Mouse (Mus musculus) testis, adult 2 months (tissue): ENCODE data around the gene Lmntd1. TPM values are rescaled to one million over a fixed set of nuclear protein-coding genes. Genes with fewer than 3 reads are reported as not detected.

Experiments used
- H3K27ac ChIP-seq: fragments of 200-500 bp; 2 replicates; pipeline ENCODE4 v1.5.1; 2012; ENCODE audit warnings: low read depth, low read length; ENCODE audit not compliant: control insufficient read depth, insufficient read depth
- H3K27me3 ChIP-seq: fragments of 200-500 bp; 2 replicates; pipeline ENCODE4 v1.6.1; 2012; ENCODE audit warnings: mild to moderate bottlenecking, low read length, moderate library complexity; ENCODE audit not compliant: control insufficient read depth, insufficient read depth
- H3K36me3 ChIP-seq: fragments of 200-500 bp; 2 replicates; pipeline ENCODE4 v1.6.1; 2012; ENCODE audit warnings: mild to moderate bottlenecking, low read length; ENCODE audit not compliant: control insufficient read depth, insufficient read depth
- H3K4me1 ChIP-seq: fragments of 200-500 bp; 2 replicates; pipeline ENCODE4 v1.6.1; 2012; ENCODE audit warnings: low read length; ENCODE audit not compliant: control insufficient read depth, insufficient read depth
- H3K4me3 ChIP-seq: fragments of 200-500 bp; 2 replicates; pipeline ENCODE4 v1.5.1; 2012; ENCODE audit warnings: low read depth, mild to moderate bottlenecking, low read length, moderate library complexity, mixed read lengths; ENCODE audit not compliant: control insufficient read depth
- CTCF ChIP-seq: fragments of 200-500 bp; IDR thresholded peaks from 2 replicates; pipeline ENCODE4 v1.5.1; 2012; ENCODE audit warnings: low read depth, mild to moderate bottlenecking, inconsistent platforms, low read length, moderate library complexity; ENCODE audit not compliant: control insufficient read depth, insufficient read depth, insufficient replicate concordance
- POLR2A ChIP-seq: fragments of 200-500 bp; IDR thresholded peaks from 2 replicates; pipeline ENCODE4 v1.6.1; 2012; ENCODE audit warnings: low read depth, mild to moderate bottlenecking, inconsistent platforms, low read length, moderate library complexity; ENCODE audit not compliant: control insufficient read depth
- polyA plus RNA-seq: library from polyadenylated mRNA; depleted of rRNA; stranded (reverse); fragments of >200 nt; gene quantifications from 2 replicates; pipeline ENCODE4 v1.2.3, GENCODE M21; 2012

Lmntd1 gene
- polyA plus RNA-seq, 1 experiment = 37.9 TPM

DNA sequence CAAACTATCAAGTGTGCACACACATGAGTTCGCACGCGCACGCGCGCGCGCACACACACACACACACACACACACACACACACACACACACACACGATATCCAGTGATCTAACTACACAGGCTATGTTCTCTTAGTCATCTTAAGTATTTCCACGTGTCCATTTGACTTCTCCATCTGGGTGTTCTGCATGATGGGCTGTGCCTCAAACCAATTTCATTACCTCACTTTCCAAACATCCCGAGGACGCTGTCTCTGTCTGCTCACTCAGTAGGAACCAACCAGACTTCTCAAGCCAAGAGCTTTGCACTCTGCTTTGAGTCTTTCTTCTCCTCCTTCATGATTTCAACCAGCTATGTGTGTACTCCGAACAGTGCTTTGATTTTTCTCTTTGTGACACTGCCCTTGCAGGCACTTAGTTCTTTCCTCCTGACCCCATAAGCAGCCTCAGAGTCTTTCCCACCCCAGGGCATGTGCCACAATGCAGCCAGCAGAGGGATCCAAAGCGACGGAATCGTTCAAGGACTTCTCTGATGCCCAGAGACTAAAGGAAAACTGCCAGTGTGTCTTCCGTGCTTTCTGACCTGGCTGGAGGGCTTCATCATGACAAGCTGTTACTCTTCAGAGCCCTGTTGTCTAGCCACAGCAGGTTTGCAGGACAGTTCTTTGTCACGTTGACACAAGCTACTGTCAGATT, 172.6 kb downstream of the Lmntd1 start:
- Histone ChIP-seq H3K27me3 (no peaks in the 10 kb centered on the region), H3K4me3 (no peak overlapping the region), H3K27ac (no peak overlapping the region), H3K36me3 (no peaks in the 10 kb centered on the region), H3K4me1 (no peaks in the 10 kb centered on the region)
- TF ChIP-seq POLR2A = no peak
- peak; percentile 31; the same call in 1 of the 2 replicates for TF ChIP-seq CTCF

DNA sequence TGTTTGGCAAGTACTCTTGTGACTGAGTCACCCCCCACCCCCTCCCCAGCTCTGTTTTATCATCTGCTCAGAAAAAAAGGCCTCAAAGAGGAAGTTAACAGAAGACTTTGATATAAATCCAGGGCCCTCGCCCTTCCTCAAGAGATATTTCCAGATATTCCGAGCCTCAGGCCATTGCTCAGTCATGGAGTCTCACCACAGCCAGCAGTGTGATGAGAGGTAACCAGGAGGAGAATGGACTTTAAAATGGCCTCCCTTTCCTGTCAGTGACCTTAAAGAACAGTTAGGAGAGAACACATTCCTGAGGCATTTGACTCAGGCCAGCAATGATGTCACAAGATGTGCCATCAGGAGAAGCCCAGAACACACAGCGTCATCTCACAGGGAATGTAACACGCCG, 175.3 kb downstream of the Lmntd1 start:
- Histone ChIP-seq H3K27ac (no peak overlapping the region), H3K4me1 (peaks cover 2% of the 10 kb centered on the region), H3K4me3 (no peak overlapping the region), H3K36me3 (no peaks in the 10 kb centered on the region), H3K27me3 (no peaks in the 10 kb centered on the region)
- TF ChIP-seq POLR2A (no peak), CTCF (no peak)

DNA sequence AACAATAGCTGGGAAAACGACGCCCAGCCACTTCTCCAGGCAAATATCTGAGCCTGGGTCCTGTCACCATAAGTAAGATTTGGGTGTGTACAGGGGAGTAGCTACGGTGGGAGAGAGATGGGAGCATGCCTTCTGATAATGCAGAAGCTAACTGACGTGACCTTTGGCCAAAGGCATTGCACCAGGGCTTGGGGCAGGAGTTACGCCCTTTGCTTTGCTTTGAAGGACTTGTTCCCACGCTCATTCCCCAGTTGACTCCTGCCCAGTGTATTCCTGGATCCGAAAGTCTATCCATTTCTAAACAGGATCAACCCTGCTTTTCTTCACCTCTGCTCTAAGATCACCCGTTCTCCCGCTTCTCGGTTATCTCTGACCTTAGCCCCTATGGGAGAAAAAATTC, 178.4 kb downstream of the Lmntd1 start:
- peak overlapping the region; percentile 12; the same call in 1 of the 2 replicates for H3K4me3 ChIP-seq
- H3K27me3 ChIP-seq = no peaks in the 10 kb centered on the region
- H3K36me3 ChIP-seq = no peaks in the 10 kb centered on the region
- peaks cover 2% of the 10 kb centered on the region for H3K4me1 ChIP-seq
- H3K27ac ChIP-seq = no peak overlapping the region
- no peak for TF ChIP-seq CTCF
- TF ChIP-seq POLR2A = no peak

DNA sequence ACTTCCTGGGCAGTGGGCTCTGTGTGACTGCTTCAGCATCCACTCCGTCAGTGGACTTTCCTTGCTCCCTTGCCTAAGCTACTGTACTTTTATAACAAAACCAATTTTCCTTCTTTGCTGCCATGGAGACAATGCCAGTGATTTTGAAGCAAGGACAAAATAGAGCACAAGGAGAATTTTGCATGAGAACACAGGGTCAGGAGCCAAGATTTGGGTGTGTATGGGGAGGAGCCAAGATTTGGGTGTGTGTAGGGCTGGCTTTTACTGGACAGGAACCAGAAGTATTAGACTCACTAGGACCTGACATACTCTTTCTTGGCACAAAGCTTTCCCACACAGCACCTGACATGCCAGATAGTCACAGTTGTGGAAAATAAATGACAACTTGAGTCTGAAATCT, 179.0 kb downstream of the Lmntd1 start:
- no peaks in the 10 kb centered on the region for H3K27me3 ChIP-seq
- peak overlapping the region; percentile 69 for H3K4me3 ChIP-seq
- no peak overlapping the region for H3K27ac ChIP-seq
- H3K36me3 ChIP-seq = no peaks in the 10 kb centered on the region
- no peak for TF ChIP-seq CTCF
- no peak for TF ChIP-seq POLR2A
- peaks cover 2% of the 10 kb centered on the region for H3K4me1 ChIP-seq

DNA sequence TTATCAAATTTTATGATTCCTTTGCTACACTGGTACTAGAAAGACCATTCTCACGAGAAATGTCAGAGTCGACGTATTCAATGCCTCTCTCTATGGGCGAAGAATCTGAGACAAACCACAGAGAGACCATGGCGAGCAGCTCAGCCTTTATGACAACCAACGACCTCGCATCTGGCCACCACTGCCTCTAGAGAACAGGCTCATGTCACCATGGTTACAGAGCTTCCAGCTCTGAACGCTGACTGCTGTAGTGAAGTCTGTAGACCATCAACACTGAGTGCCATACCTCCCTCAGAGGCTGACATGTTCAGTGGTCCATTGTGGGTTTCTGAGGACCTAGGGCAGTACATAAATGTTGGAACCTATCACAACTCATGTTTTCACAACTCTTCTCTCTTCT, 180.2 kb downstream of the Lmntd1 start:
- no peaks in the 10 kb centered on the region for H3K36me3 ChIP-seq
- peak overlapping the region; percentile 72 for H3K4me3 ChIP-seq
- peak; percentile 52; the same call in 1 of the 2 replicates for TF ChIP-seq POLR2A
- TF ChIP-seq CTCF = no peak
- H3K27me3 ChIP-seq = no peaks in the 10 kb centered on the region
- H3K27ac ChIP-seq = no peak overlapping the region
- peaks cover 2% of the 10 kb centered on the region for H3K4me1 ChIP-seq

DNA sequence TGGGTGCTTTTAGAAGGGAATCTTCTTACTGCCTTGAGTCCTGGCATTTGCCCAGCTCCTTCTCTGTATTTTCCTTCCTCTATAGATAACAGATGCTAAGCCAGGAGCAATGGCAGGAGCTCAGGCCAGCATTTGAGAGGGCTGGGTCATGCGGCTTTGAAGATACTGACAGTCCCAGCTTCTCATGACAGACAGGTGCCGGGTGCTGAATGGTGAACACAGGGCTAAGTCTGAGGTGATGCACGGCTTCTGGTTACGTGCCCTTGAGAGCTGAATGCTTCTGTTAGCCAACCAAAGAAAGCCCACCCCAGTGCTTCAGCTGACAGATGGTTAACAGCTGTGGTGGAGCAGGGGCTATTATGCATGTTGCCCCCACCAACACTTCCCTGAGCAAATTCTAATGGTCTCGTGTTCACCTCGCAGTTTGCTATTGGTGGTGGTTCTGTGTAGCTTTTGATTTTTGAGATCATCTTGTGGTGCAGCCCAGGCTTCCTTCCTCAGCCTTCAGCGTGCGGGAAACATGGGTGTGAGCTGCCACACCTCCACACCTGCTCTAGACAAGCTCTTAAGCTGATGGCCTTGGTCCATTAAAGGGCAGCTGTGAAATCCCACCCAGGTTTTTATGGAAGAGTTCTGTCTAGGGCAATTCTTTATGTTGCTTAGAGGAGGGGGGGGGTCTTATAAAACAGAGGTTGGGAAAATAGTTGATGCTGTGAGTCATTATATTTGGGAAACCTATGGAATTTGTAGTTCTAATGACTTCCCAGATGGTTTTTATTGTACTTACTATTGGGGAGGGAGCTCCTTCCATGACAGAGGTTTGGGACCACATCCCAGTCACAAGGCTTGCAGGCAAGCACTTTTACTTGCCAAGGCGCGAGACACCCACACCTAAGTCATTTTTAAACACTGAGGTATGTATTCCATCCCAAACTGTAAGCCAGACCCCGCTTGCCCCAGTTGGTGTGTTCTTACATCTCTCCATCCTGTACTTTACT, 181.1 kb downstream of the Lmntd1 start:
- H3K4me1 ChIP-seq = peaks cover 2% of the 10 kb centered on the region
- no peak overlapping the region for H3K27ac ChIP-seq
- TF ChIP-seq POLR2A (no peak), CTCF (no peak)
- no peaks in the 10 kb centered on the region for H3K27me3 ChIP-seq
- no peaks in the 10 kb centered on the region for H3K36me3 ChIP-seq
- peak overlapping the region; percentile 72 for H3K4me3 ChIP-seq

DNA sequence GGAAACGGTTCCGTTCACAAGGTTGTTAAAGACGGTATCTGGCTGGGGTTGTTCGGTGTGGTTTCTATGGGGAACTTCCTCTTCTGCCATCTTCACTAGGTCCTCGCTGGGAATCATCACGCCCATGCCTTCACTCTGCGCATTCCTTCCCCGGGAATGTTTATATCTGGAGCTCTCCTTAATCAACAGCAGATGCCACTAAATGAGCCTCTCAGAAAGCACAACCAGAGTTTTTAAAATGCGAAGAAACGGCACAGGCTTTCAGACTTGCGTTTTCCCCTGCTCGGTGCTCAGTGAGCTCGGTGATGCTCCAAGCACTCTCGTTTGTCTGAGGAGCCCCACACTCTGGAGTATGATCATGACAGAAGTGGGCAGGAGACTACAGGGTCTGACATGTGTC, 182.4 kb downstream of the Lmntd1 start:
- no peak overlapping the region for H3K27ac ChIP-seq
- no peaks in the 10 kb centered on the region for H3K36me3 ChIP-seq
- TF ChIP-seq CTCF = no peak
- TF ChIP-seq POLR2A = no peak
- H3K27me3 ChIP-seq = no peaks in the 10 kb centered on the region
- peak overlapping the region; percentile 5; the same call in 1 of the 2 replicates for H3K4me3 ChIP-seq
- peaks cover 2% of the 10 kb centered on the region for H3K4me1 ChIP-seq
